Mouse (Mus musculus): ENCODE data around the gene Rmi2. TPM values are rescaled to one million over a fixed set of nuclear protein-coding genes. Genes with fewer than 3 reads are reported as not detected.

Gene Rmi2
- polyA plus RNA-seq, 1 experiment from 2014 or later: 3.3 TPM

GRCm38 (mm10) chr16:10878227-10878626 is 43.4 kb downstream of the Rmi2 start:
- H3K36me3 ChIP-seq (ENCODE audit: poor library complexity, severe bottlenecking): no peaks in the 10 kb centered on the region
- no peaks in the 10 kb centered on the region; the same call in 1 of the 2 replicates for H3K27me3 ChIP-seq
- no peak overlapping the region for H3K27ac ChIP-seq
- H3K4me2 ChIP-seq: no peak overlapping the region
- H3K9ac ChIP-seq: no peak overlapping the region
- H3K4me3 ChIP-seq: no peak overlapping the region
- no peaks in the 10 kb centered on the region for H3K4me1 ChIP-seq
- no peaks in the 10 kb centered on the region for H3K9me3 ChIP-seq (replicated peaks)
- WGBS: 82% methylated on average over 3 of the region's 3 CpGs
- no peak for ATAC-seq

GRCm38 (mm10) chr16:10879467-10879866 is 44.6 kb downstream of the Rmi2 start:
- H3K9ac ChIP-seq: no peak overlapping the region
- 100% methylated on average over 1 of the region's 1 CpGs for WGBS
- peak; percentile 66; the same call in 1 of the 2 replicates for ATAC-seq

GRCm38 (mm10) chr16:10881231-10881962 is 46.5 kb downstream of the Rmi2 start:
- WGBS: 49% methylated on average over 4 of the region's 4 CpGs
- Histone ChIP-seq H3K27me3 (no peaks in the 10 kb centered on the region), H3K4me2 (no peak overlapping the region), H3K9ac (no peak overlapping the region), H3K4me1 (no peaks in the 10 kb centered on the region), H3K9me3 (replicated peaks) (no peaks in the 10 kb centered on the region), H3K4me3 (no peak overlapping the region), H3K27ac (no peak overlapping the region), H3K36me3 (ENCODE audit: poor library complexity, severe bottlenecking) (no peaks in the 10 kb centered on the region)
- no peak for ATAC-seq

More at GRCm38 (mm10) chr16:10879467-10879866, 44.6 kb downstream of the Rmi2 start:
- H3K9me3 ChIP-seq (replicated peaks): no peaks in the 10 kb centered on the region
- H3K4me2 ChIP-seq: no peak overlapping the region
- no peaks in the 10 kb centered on the region for H3K4me1 ChIP-seq
- H3K27me3 ChIP-seq: no peaks in the 10 kb centered on the region
- H3K36me3 ChIP-seq (ENCODE audit: poor library complexity, severe bottlenecking): no peaks in the 10 kb centered on the region
- no peak overlapping the region for H3K4me3 ChIP-seq
- H3K27ac ChIP-seq: no peak overlapping the region

GRCm38 (mm10) chr16:10887436-10887835 is 52.6 kb downstream of the Rmi2 start:
- no peaks in the 10 kb centered on the region for H3K27me3 ChIP-seq
- H3K9ac ChIP-seq: no peak overlapping the region
- WGBS: 91% methylated on average over 2 of the region's 2 CpGs
- H3K27ac ChIP-seq: no peak overlapping the region
- no peaks in the 10 kb centered on the region for H3K4me1 ChIP-seq
- H3K4me2 ChIP-seq: no peak overlapping the region
- no peaks in the 10 kb centered on the region for H3K36me3 ChIP-seq (ENCODE audit: poor library complexity, severe bottlenecking)
- no peaks in the 10 kb centered on the region for H3K9me3 ChIP-seq (replicated peaks)
- H3K4me3 ChIP-seq: no peak overlapping the region
- ATAC-seq: no peak

- WGBS: 82% methylated on average over 3 of the region's 3 CpGs
- no peak overlapping the region for H3K4me2 ChIP-seq
- no peaks in the 10 kb centered on the region for H3K36me3 ChIP-seq (ENCODE audit: poor library complexity, severe bottlenecking)
- no peak overlapping the region for H3K9ac ChIP-seq
- ATAC-seq: no peak
- no peaks in the 10 kb centered on the region for H3K27me3 ChIP-seq
- H3K9me3 ChIP-seq (replicated peaks): no peaks in the 10 kb centered on the region
- H3K4me3 ChIP-seq: no peak overlapping the region
- H3K27ac ChIP-seq: no peak overlapping the region
- no peaks in the 10 kb centered on the region for H3K4me1 ChIP-seq
These were observed 55.5 kb downstream of the Rmi2 start for GRCm38 (mm10) chr16:10890363-10890762.

- no peaks in the 10 kb centered on the region for H3K36me3 ChIP-seq (ENCODE audit: poor library complexity, severe bottlenecking)
- no peaks in the 10 kb centered on the region for H3K9me3 ChIP-seq (replicated peaks)
- no peaks in the 10 kb centered on the region for H3K27me3 ChIP-seq
- no peak overlapping the region for H3K27ac ChIP-seq
- 82% methylated on average over 4 of the region's 4 CpGs for WGBS
- H3K4me3 ChIP-seq: no peak overlapping the region
- H3K9ac ChIP-seq: no peak overlapping the region
- no peak for ATAC-seq
- H3K4me1 ChIP-seq: no peaks in the 10 kb centered on the region
- no peak overlapping the region for H3K4me2 ChIP-seq
These were observed 58.3 kb downstream of the Rmi2 start for GRCm38 (mm10) chr16:10893161-10893560.

- H3K27me3 ChIP-seq: no peaks in the 10 kb centered on the region
- H3K9ac ChIP-seq: no peak overlapping the region
- H3K4me2 ChIP-seq: no peak overlapping the region
- no peaks in the 10 kb centered on the region for H3K36me3 ChIP-seq (ENCODE audit: poor library complexity, severe bottlenecking)
- no peak overlapping the region for H3K4me3 ChIP-seq
- whole genome bisulfite sequencing: 83% methylated on average over 3 of the region's 3 CpGs
- H3K4me1 ChIP-seq: no peaks in the 10 kb centered on the region
- H3K27ac ChIP-seq: no peak overlapping the region
- ATAC-seq: no peak
- H3K9me3 ChIP-seq (replicated peaks): no peaks in the 10 kb centered on the region; the same call in 1 of the 2 replicates
These were observed 61.0 kb downstream of the Rmi2 start for GRCm38 (mm10) chr16:10895906-10896305.

- ATAC-seq: no peak
- H3K9ac ChIP-seq: no peak overlapping the region
- H3K9me3 ChIP-seq (replicated peaks): no peaks in the 10 kb centered on the region; the same call in 1 of the 2 replicates
- 45% methylated on average over 6 of the region's 6 CpGs for WGBS
- no peaks in the 10 kb centered on the region for H3K4me1 ChIP-seq
- no peaks in the 10 kb centered on the region for H3K36me3 ChIP-seq (ENCODE audit: poor library complexity, severe bottlenecking)
- H3K4me3 ChIP-seq: no peak overlapping the region
- H3K27me3 ChIP-seq: no peaks in the 10 kb centered on the region
- no peak overlapping the region for H3K4me2 ChIP-seq
- no peak overlapping the region for H3K27ac ChIP-seq
These were observed 62.5 kb downstream of the Rmi2 start for GRCm38 (mm10) chr16:10897372-10897771.

GRCm38 (mm10) chr16:10900736-10901135 is 65.9 kb downstream of the Rmi2 start:
- no peaks in the 10 kb centered on the region for H3K4me1 ChIP-seq
- no peak overlapping the region for H3K4me3 ChIP-seq
- no peaks in the 10 kb centered on the region for H3K27me3 ChIP-seq
- H3K4me2 ChIP-seq: no peak overlapping the region
- 100% methylated on average over 1 of the region's 1 CpGs for WGBS
- no peak overlapping the region for H3K9ac ChIP-seq
- no peaks in the 10 kb centered on the region; the same call in 1 of the 2 replicates for H3K9me3 ChIP-seq (replicated peaks)
- no peaks in the 10 kb centered on the region for H3K36me3 ChIP-seq (ENCODE audit: poor library complexity, severe bottlenecking)
- no peak for ATAC-seq
- no peak overlapping the region for H3K27ac ChIP-seq

GRCm38 (mm10) chr16:10901956-10902355 is 67.1 kb downstream of the Rmi2 start:
- H3K4me3 ChIP-seq: no peak overlapping the region
- ATAC-seq: no peak
- 79% methylated on average over 2 of the region's 2 CpGs for WGBS

GRCm38 (mm10) chr16:10902849-10903248 is 68.0 kb downstream of the Rmi2 start:
- no peak overlapping the region for H3K27ac ChIP-seq
- H3K4me3 ChIP-seq: no peak overlapping the region
- H3K9ac ChIP-seq: no peak overlapping the region
- no peak overlapping the region for H3K4me2 ChIP-seq
- H3K27me3 ChIP-seq: no peaks in the 10 kb centered on the region
- no peak for ATAC-seq
- WGBS: 51% methylated on average over 5 of the region's 5 CpGs
- no peaks in the 10 kb centered on the region for H3K36me3 ChIP-seq (ENCODE audit: poor library complexity, severe bottlenecking)
- H3K9me3 ChIP-seq (replicated peaks): no peaks in the 10 kb centered on the region; the same call in 1 of the 2 replicates
- H3K4me1 ChIP-seq: no peaks in the 10 kb centered on the region

More at GRCm38 (mm10) chr16:10901956-10902355, 67.1 kb downstream of the Rmi2 start:
- Histone ChIP-seq H3K9ac (no peak overlapping the region), H3K36me3 (ENCODE audit: poor library complexity, severe bottlenecking) (no peaks in the 10 kb centered on the region), H3K4me1 (no peaks in the 10 kb centered on the region), H3K4me2 (no peak overlapping the region), H3K9me3 (replicated peaks) (no peaks in the 10 kb centered on the region; the same call in 1 of the 2 replicates), H3K27ac (no peak overlapping the region), H3K27me3 (no peaks in the 10 kb centered on the region)

GRCm38 (mm10) chr16:10905661-10906113 is 70.8 kb downstream of the Rmi2 start:
- no peaks in the 10 kb centered on the region for H3K27me3 ChIP-seq
- H3K9ac ChIP-seq: no peak overlapping the region
- no peaks in the 10 kb centered on the region; the same call in 1 of the 2 replicates for H3K9me3 ChIP-seq (replicated peaks)
- H3K27ac ChIP-seq: no peak overlapping the region
- H3K4me1 ChIP-seq: no peaks in the 10 kb centered on the region
- H3K4me2 ChIP-seq: no peak overlapping the region
- 84% methylated on average over 5 of the region's 5 CpGs for WGBS
- no peak for ATAC-seq
- no peak overlapping the region for H3K4me3 ChIP-seq
- no peaks in the 10 kb centered on the region for H3K36me3 ChIP-seq (ENCODE audit: poor library complexity, severe bottlenecking)

Measured in forebrain, embryonic 13.5 days (tissue).